Mouse (Mus musculus): ENCODE data around the gene Ephb2.

Ephb2 gene

GRCm38 (mm10) chr4:136600536-136600935, 235.3 kb downstream of the Ephb2 start:
- DNase-seq (ENCODE audit: low spot score) = no peak

DNA sequence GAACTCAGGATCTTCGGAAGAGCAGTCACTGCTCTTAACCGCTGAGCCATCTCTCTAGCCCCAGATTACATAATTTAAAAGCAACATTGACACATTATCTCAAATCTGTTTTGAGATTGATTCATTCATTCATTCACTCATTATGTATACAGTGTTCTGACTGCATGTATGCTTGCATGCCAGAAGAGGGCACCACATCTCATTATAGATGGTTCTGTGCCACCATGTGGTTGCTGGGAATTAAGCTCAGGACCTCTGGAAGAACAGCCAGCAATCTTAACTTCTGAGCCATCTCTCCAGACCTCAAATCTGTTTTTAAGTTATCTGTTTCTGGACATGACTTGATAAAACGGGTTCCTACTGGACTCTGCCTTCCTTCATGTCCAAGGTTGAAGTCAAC, 235.9 kb downstream of the Ephb2 start:
- no peak for DNase-seq (ENCODE audit: low spot score)

DNA sequence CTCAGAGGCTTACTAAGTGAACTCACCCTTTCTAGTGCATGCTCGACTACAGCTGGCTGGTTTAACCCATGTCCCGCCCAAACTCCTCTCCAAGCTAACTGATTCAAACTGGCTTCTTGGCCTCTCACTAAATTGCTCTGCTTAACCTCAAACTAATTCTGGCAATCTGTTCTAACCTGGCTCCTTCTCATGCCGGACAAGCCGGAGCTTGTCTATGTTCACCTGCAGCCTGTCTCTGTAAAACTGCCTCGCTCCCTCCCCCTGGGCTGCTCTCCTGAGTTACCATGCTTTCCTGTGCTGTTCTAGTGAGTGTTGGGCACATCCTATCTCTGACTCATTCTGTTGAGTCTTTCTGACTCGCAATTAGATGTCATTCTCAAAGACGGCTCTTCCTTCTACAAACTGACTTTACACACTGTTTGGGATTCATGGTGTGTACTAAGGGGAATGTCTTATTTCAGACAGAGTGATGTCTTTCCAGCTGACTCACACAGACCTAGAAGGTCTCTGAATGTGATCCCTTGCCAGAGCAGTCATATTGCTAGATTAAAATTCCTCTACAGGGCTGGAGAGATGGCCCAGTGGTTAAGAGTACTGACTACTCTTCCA, 237.4 kb downstream of the Ephb2 start:
- DNase-seq (ENCODE audit: low spot score) = no peak

Data from embryo, embryonic 10 days (tissue).